Mouse (Mus musculus) bone marrow, adult 2 months (tissue): ENCODE measurements around the gene Rpap3. TPM values are rescaled to one million over a fixed set of nuclear protein-coding genes. Genes with fewer than 3 reads are reported as not detected.
A peak's percentile ranks its signal among the peaks of the same experiment; 100 is the strongest.

Experiments used
- H3K27ac ChIP-seq: fragments of 200-500 bp; 2 replicates; pipeline ENCODE4 v1.5.1; 2012; ENCODE audit warnings: low read depth, mild to moderate bottlenecking, control low read depth, inconsistent platforms, low read length; ENCODE audit not compliant: control insufficient read depth, poor library complexity, insufficient read depth
- H3K4me1 ChIP-seq: fragments of 200-500 bp; 2 replicates; pipeline ENCODE4 v1.6.1; 2011; ENCODE audit warnings: low read length; ENCODE audit not compliant: control insufficient read depth, insufficient read depth
- H3K4me3 ChIP-seq: fragments of 200-500 bp; replicated peaks from 2 replicates; pipeline ENCODE3; 2011; ENCODE audit warnings: mild to moderate bottlenecking, low read depth, low read length, control low read depth; ENCODE audit not compliant: control insufficient read depth
- CTCF ChIP-seq: fragments of 200-500 bp; IDR thresholded peaks from 2 replicates; pipeline ENCODE4 v1.5.1; 2011; ENCODE audit warnings: low read length, control low read depth; ENCODE audit not compliant: control insufficient read depth, insufficient read depth
- POLR2A ChIP-seq: fragments of 200-500 bp; IDR thresholded peaks from 2 replicates; pipeline ENCODE4 v1.6.1; 2011; ENCODE audit warnings: low read depth, mild to moderate bottlenecking, control low read depth, low read length, borderline replicate concordance; ENCODE audit not compliant: control insufficient read depth
- WGBS: fragments of 180-500 bp; shearing (Covaris S2); methylation state at CpG from one replicate; pipeline ENCODE4 v1.1.7; 2018; 5-methylcytosine and 5-hydroxymethylcytosine counted together
- polyA plus RNA-seq: library from polyadenylated mRNA; stranded (reverse); fragments of >200 nt; gene quantifications from 2 replicates; pipeline ENCODE4 v1.2.4, GENCODE M21; 2011; ENCODE audit warnings: low replicate concordance; ENCODE audit not compliant: missing spikeins, insufficient read depth, insufficient read length

The Rpap3 gene
- 6.8 and 13.5 TPM in 2 replicates for polyA plus RNA-seq

DNA sequence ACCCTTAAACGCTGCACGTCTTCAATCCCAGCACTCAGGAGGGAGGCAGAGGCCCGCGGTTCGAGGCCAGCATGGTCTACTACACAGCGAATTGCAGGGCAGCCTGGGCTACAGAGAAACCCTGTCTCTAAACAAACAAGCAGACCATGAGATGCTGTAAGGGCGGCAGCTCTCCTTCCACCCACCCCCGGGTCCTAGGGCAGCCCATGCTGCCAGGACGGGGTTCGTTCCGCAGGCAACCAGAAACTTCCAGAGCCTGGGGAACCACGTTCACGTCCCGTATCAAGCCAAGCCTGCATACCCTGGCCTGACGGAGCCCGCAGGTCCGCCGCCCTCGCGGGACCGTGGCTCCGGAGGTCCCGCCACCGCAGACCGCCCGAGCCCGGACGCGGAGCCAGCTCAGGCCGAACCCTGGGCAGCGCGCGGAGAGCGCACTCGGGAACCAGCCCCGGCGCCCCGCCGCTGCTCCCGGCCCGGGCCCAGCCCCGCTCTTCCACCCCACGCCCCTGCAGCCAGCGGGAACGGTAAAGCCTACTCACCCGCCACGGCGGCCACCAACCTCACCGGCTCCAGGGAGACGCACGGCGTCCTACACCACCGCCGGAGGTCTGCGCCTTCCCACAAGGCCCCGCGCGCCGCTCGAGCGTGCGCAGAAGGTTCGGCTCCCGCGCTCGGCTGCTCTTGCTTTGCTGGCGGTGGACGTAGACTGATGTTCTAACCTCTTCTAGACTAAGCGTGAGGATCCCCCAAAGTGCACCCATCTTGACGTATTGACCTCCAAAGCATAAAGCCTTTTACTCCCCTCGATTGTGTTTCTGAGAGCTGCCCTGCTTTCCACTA, at the start of gene Rpap3:
Rpap3 (minus strand) TSS at position 615 of the 840 bp plus-strand sequence.
- Histone ChIP-seq H3K27ac (no peak within 1 kb of the TSS; the same call in 1 of the 2 replicates), H3K4me1 (no peaks in the 10 kb centered on the region), H3K4me3 (peak within 1 kb of the TSS; percentile 77)
- TF ChIP-seq CTCF, result no peak
- peak; percentile 61; the same call in 1 of the 2 replicates for TF ChIP-seq POLR2A
- WGBS, result under 1% methylated on average over 71 of the region's 71 CpGs

DNA sequence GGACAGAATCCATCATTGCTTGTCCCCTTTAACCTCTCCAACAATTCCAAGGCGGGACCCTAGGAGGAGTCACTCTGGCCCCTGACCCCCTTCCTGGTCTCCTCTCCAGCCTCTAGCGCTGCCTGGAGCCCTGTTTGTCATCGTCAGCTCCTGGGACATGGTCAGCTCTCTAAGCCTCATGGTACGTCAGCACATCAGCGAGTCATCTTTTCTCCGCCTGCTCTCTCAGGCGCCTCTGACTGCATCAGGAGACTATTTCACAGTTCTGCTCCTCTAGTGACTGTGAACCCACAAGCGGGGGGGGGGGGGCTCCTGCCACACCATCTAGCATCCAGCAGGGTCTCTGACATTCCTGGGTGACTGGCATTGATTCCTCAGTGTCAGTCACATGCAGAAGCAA, 49.7 kb upstream of the Rpap3 start:
- H3K27ac ChIP-seq, result no peak overlapping the region
- 75% methylated on average over 8 of the region's 8 CpGs for WGBS
- H3K4me1 ChIP-seq, result peaks cover 5% of the 10 kb centered on the region
- TF ChIP-seq POLR2A (no peak), CTCF (no peak)
- H3K4me3 ChIP-seq, result no peak overlapping the region

DNA sequence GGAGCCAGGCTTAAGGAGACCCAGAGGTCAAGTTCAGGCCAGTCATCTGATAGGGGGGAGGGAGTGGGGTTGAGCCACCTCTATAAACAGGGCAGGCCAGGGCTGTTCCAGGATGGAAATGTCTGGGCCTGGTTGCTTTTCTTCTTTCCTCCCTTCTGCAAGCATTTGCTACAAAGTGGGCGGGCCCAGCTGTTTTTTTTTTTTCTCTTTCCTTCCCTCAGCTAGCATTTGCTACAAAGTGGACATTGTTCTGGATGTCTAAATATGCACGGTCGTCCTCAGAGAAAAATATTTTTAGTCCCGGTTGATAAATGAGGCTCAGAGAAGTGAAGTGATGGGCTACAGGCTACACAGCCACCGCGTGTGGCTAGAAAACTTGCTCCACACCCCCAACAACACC, 48.9 kb upstream of the Rpap3 start:
- 63% methylated on average over 6 of the region's 6 CpGs for WGBS
- Histone ChIP-seq H3K4me1 (peaks cover 9% of the 10 kb centered on the region), H3K27ac (no peak overlapping the region), H3K4me3 (no peak overlapping the region)
- TF ChIP-seq CTCF (no peak), POLR2A (no peak)

DNA sequence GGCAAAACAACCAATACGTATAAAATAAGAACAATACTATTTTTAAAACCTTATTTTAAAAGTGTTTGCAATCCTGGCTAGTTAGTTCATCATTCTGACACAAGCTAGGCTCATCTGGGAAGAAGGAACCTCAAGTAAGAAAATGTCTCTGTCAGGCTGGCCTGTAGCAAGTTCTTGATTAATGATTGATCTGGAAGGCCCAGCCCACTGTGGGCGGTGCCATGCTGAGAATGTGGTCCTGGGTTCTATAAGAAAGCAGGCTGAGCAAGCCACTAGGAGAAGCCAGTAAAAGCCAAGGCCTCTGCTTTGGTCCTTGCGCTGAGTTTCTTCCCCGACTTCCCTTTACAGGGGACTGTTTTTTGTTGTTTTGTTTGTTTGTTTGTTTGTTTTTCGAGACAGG, 46.9 kb upstream of the Rpap3 start:
- Histone ChIP-seq H3K27ac (no peak overlapping the region), H3K4me3 (no peak overlapping the region), H3K4me1 (peaks cover 9% of the 10 kb centered on the region)
- TF ChIP-seq CTCF, result no peak
- TF ChIP-seq POLR2A, result no peak
- 87% methylated on average over 5 of the region's 5 CpGs for WGBS

DNA sequence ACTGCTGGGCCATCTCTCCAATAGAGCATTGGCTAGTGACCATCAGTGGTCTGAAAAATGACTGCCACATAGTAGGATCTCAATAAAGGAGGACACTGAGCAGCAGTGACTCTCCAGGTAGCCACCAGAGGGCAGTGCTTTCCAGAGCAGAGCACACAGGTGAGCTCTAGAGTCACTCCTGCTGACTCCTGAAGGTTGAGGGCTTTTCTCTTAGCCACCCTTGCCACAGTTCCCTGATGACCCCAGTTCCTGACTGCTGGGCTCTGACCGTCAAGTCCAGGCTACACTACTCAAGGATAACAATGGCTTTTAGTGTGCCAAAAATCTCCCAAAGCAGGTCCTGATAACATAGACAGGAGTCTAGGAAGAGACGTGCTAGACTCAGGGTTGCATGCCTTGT, 46.1 kb upstream of the Rpap3 start:
- WGBS, result 76% methylated on average over 2 of the region's 2 CpGs
- Histone ChIP-seq H3K4me3 (no peak overlapping the region), H3K27ac (no peak overlapping the region), H3K4me1 (peaks cover 9% of the 10 kb centered on the region)
- TF ChIP-seq POLR2A (no peak), CTCF (peak; percentile 71)

DNA sequence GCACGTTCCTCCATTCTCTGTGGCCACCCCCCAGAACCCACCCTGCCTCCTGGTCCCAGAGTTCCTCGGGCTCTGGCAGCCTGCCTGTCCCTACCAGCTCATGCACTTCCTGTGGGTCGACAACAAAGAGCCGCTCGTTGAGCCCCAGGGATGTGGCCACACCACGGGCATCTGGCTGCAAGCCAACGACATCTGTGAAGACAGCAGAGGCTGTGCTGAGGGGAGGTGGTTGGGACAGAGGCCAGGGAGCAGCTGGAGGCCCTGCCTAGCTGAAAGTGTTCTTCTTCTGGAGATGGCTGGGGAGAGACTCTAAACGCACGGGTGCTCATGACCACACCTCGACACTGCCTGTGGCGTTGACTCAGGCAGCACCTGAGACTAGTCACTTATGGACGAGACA, 45.1 kb upstream of the Rpap3 start:
- peaks cover 9% of the 10 kb centered on the region for H3K4me1 ChIP-seq
- WGBS, result 1% methylated on average over 12 of the region's 12 CpGs
- peak overlapping the region; percentile 35 for H3K27ac ChIP-seq
- TF ChIP-seq CTCF (no peak), POLR2A (no peak)
- H3K4me3 ChIP-seq, result no peak overlapping the region

DNA sequence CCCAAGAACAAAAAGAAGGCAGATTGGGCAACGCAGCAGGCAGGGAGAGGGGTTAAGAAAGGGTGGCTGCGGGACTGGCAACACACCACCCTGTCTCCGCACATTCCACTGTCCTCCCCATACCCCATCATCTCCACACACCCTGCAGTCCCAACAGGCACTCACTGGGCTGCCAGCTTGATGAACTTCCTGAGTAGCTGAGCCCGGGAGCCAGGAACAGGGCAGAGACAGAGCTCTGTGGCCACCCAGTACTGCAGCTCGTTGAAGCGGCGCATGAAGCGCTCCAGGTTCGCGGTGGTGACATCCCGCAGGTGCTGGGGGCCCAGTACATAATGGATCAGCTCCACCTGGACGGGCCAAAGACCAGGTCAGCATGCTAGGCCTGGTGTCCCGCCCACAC, 44.2 kb upstream of the Rpap3 start:
- WGBS, result 44% methylated on average over 13 of the region's 13 CpGs
- TF ChIP-seq POLR2A (no peak), CTCF (no peak)
- Histone ChIP-seq H3K4me1 (peaks cover 11% of the 10 kb centered on the region), H3K27ac (0 out of 2 replicates have a peak overlapping the region, but pooled peaks have one; percentile 35), H3K4me3 (no peak overlapping the region)

DNA sequence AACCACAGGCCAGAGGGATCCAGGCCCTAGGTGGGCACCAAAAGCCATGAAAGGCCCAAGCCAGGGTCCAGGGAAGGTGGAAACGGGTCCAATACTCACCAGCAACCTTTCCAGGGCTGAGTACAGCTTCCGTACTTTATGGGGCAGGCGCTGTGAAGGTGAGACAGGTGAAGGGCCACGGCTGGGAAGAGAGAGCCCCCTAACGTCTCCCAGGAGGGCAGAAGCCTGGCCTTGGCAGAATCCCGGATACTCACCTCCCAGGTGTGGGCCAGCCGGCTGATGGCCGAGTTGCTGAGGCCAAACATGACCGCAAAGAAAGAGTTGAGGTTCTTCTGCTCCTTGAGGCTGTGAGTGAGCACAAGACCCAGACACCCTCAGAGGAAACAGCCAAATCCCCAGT, 43.8 kb upstream of the Rpap3 start:
- peaks cover 11% of the 10 kb centered on the region for H3K4me1 ChIP-seq
- TF ChIP-seq POLR2A (no peak), CTCF (no peak)
- no peak overlapping the region for H3K27ac ChIP-seq
- WGBS, result 55% methylated on average over 9 of the region's 9 CpGs
- no peak overlapping the region for H3K4me3 ChIP-seq

DNA sequence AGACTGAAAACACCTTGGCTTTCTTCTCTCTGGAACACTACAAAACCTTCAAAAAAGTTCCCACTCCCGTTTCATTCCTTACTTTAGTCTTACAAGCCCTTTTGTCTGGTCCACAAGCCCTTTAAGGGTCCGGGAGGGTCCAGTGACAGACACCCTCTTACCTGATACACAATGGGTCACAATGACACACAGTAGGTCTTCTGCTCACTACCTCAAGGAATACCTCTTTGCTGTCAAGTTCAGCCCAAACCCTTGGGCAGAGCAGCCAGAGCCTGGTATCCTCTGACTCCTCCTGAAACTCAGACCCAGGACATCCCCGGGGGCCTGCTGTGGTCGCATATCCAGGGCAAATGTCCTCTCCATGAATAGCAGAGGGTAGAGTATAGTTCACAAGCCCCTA, 43.3 kb upstream of the Rpap3 start:
- WGBS, result 78% methylated on average over 4 of the region's 4 CpGs
- TF ChIP-seq POLR2A, result no peak
- TF ChIP-seq CTCF, result no peak
- peaks cover 11% of the 10 kb centered on the region for H3K4me1 ChIP-seq
- no peak overlapping the region for H3K27ac ChIP-seq
- no peak overlapping the region for H3K4me3 ChIP-seq
